Mouse (Mus musculus): ENCODE measurements around the gene Kdm7a. TPM values are rescaled to one million over a fixed set of nuclear protein-coding genes. Genes with fewer than 3 reads are reported as not detected.

Kdm7a gene
- total and polyA plus RNA-seq, 2 experiments = 1.1 to 9.5 TPM

DNA sequence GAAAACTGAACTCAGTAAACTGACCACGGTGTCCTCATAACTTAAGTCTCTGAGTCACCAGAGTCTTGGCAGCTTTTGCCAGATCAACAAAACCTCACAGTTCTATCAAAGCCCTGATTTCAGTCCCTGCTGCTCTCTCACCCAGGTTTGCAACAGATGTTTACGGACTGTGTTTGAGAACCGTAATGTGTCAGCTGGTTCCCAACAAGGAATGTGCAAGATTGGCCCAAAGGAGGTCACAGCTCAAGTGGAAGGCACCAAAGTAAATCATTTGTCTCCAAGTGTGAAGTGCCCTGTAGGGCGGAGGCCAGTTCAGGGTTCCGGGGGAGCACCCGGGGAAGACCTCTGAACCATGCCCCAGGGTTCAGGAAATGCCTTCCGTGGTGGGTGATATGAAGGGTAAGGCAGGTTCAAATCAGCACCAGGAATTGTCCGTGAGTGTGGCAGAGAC lies 36.9 kb upstream of the Kdm7a start:
- Histone ChIP-seq H3K27me3 (ENCODE audit: control insufficient read depth, insufficient read depth, low read length) (no peaks in the 10 kb centered on the region), H3K4me3 (ENCODE audit: insufficient read depth, low read depth, low read length) (no peak overlapping the region), H3K79me2 (ENCODE audit: control insufficient read depth, insufficient read depth, low read length) (no peaks in the 10 kb centered on the region), H3K9ac (ENCODE audit: low read depth, low read length) (no peak overlapping the region), H3K4me1 (ENCODE audit: control insufficient read depth, insufficient read depth, low read length) (peaks cover 16% of the 10 kb centered on the region), H3K36me3 (ENCODE audit: control insufficient read depth, insufficient read depth, low read length) (no peaks in the 10 kb centered on the region), H3K27ac (replicated peaks; ENCODE audit: insufficient read depth, low read depth, low read length) (no peak overlapping the region)
- 24% methylated on average over 8 of the region's 8 CpGs for WGBS
- no peak for DNase-seq (ENCODE audit: extremely low read depth, low read depth, low spot score)
- TF ChIP-seq CTCF (IDR thresholded peaks at IDR 0.05; ENCODE audit: low read depth, low read length) = no peak
- TF ChIP-seq POLR2A (IDR thresholded peaks at IDR 0.05; ENCODE audit: extremely low read depth, insufficient read depth, low read length) = no peak

DNA sequence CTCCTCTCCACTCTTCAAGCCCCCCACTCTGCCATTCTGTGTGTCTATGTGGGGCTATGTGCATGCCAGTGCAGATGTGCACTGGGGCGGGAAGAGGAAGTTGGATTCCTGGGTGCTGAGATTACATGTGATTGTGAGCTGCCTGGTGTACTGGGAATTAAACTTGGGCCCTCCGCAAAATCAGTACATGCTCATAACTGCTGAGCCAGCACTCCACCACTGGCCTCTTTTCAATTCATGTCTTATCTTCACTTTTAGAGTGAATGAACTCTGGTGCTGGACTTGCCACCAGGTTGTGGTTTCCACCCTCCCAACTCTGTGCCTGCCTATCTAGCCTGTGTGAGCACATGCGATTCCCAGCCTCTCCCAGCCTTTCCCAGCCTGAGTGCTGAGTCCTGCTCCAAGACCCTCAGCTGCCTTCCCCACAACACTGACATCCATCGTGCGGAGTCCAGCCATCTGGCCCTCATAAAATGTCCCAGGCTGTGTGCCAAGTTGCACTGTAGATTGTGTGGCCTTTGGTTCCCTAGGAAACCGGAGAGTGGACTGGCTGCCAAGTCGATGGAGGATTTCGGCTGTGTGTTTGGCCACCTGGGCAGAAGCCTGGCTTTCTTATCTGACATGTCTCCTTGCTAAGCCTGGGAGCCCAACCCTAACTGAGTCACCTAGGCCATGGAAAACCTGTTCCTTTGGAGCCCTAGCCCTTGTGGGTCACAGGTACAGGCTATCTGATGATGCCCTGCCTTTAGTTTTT lies 36.3 kb upstream of the Kdm7a start:
- TF ChIP-seq POLR2A (IDR thresholded peaks at IDR 0.05; ENCODE audit: extremely low read depth, insufficient read depth, low read length) = no peak
- no peak for TF ChIP-seq CTCF (IDR thresholded peaks at IDR 0.05; ENCODE audit: low read depth, low read length)
- no peak overlapping the region for H3K4me3 ChIP-seq (ENCODE audit: insufficient read depth, low read depth, low read length)
- no peak overlapping the region for H3K27ac ChIP-seq (replicated peaks; ENCODE audit: insufficient read depth, low read depth, low read length)
- no peak overlapping the region for H3K9ac ChIP-seq (ENCODE audit: low read depth, low read length)
- no peaks in the 10 kb centered on the region for H3K36me3 ChIP-seq (ENCODE audit: control insufficient read depth, insufficient read depth, low read length)
- no peaks in the 10 kb centered on the region for H3K79me2 ChIP-seq (ENCODE audit: control insufficient read depth, insufficient read depth, low read length)
- DNase-seq (ENCODE audit: extremely low read depth, low read depth, low spot score) = peak; percentile 78
- no peaks in the 10 kb centered on the region for H3K27me3 ChIP-seq (ENCODE audit: control insufficient read depth, insufficient read depth, low read length)
- H3K4me1 ChIP-seq (ENCODE audit: control insufficient read depth, insufficient read depth, low read length) = peaks cover 16% of the 10 kb centered on the region
- 16% methylated on average over 8 of the region's 8 CpGs for WGBS

DNA sequence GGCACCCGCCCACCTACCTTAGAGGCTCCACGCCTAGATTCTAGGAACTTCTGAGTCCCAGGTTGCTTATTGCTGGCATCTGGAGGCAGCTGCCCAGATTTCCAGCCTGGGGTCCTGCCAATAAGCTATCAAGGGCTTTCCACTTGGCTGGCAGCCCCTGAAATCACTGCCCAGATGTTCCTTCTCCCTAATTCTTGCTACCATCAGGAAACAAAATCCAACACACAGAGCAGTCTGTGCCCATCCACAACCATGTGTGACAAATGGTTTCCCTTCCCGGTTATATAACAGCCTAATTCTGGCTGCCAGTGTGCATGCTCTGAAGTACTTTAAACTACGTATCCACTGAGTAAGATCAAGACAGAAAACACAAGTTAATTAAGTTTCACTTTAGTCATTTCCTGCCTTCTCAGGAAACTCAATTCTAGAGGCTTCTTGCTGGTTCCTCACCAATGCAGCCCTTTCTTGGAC lies 34.9 kb upstream of the Kdm7a start:
- Histone ChIP-seq H3K79me2 (ENCODE audit: control insufficient read depth, insufficient read depth, low read length) (no peaks in the 10 kb centered on the region), H3K4me1 (ENCODE audit: control insufficient read depth, insufficient read depth, low read length) (peaks cover 16% of the 10 kb centered on the region), H3K27me3 (ENCODE audit: control insufficient read depth, insufficient read depth, low read length) (no peaks in the 10 kb centered on the region), H3K4me3 (ENCODE audit: insufficient read depth, low read depth, low read length) (no peak overlapping the region), H3K9ac (ENCODE audit: low read depth, low read length) (no peak overlapping the region), H3K27ac (replicated peaks; ENCODE audit: insufficient read depth, low read depth, low read length) (no peak overlapping the region; the same call in 1 of the 2 replicates), H3K36me3 (ENCODE audit: control insufficient read depth, insufficient read depth, low read length) (no peaks in the 10 kb centered on the region)
- WGBS = 63% methylated on average over 4 of the region's 4 CpGs
- TF ChIP-seq POLR2A (IDR thresholded peaks at IDR 0.05; ENCODE audit: extremely low read depth, insufficient read depth, low read length) (no peak), CTCF (IDR thresholded peaks at IDR 0.05; ENCODE audit: low read depth, low read length) (no peak)
- no peak for DNase-seq (ENCODE audit: extremely low read depth, low read depth, low spot score)

DNA sequence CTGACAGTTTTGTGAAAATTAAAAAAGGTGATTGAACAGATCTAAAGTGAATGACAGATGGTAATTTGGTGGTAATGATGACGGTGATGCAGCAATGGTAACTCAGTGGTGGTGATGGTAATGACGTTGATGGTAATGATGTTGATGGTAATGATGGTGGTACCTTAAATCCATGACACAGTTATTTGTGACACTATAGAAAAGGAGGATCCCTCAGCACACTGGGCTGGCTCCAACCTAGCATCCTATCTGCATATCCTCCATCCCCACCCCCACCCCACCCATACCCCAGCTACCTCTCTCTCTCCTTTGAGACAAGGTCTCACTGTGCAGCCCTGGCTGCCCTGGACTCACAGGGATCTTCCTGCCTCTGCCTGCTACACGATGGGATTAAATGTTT lies 34.4 kb upstream of the Kdm7a start:
- no peak overlapping the region for H3K9ac ChIP-seq (ENCODE audit: low read depth, low read length)
- DNase-seq (ENCODE audit: extremely low read depth, low read depth, low spot score) = no peak
- TF ChIP-seq CTCF (IDR thresholded peaks at IDR 0.05; ENCODE audit: low read depth, low read length) (no peak), POLR2A (IDR thresholded peaks at IDR 0.05; ENCODE audit: extremely low read depth, insufficient read depth, low read length) (no peak)
- peaks cover 16% of the 10 kb centered on the region for H3K4me1 ChIP-seq (ENCODE audit: control insufficient read depth, insufficient read depth, low read length)
- no peaks in the 10 kb centered on the region for H3K79me2 ChIP-seq (ENCODE audit: control insufficient read depth, insufficient read depth, low read length)
- H3K27ac ChIP-seq (replicated peaks; ENCODE audit: insufficient read depth, low read depth, low read length) = no peak overlapping the region
- H3K4me3 ChIP-seq (ENCODE audit: insufficient read depth, low read depth, low read length) = no peak overlapping the region
- H3K36me3 ChIP-seq (ENCODE audit: control insufficient read depth, insufficient read depth, low read length) = no peaks in the 10 kb centered on the region
- 94% methylated on average over 3 of the region's 3 CpGs for WGBS
- no peaks in the 10 kb centered on the region for H3K27me3 ChIP-seq (ENCODE audit: control insufficient read depth, insufficient read depth, low read length)

DNA sequence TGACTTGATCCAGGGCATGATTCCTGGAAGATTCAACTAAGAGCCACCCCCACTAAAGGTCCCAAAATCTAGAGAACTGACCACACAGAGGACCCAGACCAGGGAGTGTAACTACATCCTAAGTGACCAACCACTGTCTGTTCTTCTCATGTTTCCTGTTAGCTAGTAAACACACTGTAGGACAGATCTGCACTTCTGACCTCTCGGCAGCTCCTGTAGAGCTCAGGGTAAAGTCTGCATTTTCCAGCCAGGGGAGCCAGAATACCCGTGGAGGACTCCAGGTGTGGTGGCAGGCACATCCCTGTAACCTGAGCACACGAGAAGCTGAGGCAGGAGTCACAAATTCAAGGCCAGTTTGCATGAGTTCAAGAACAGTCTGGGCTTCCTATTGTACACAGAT lies 31.3 kb upstream of the Kdm7a start:
- TF ChIP-seq POLR2A (IDR thresholded peaks at IDR 0.05; ENCODE audit: extremely low read depth, insufficient read depth, low read length) (no peak), CTCF (IDR thresholded peaks at IDR 0.05; ENCODE audit: low read depth, low read length) (no peak)
- DNase-seq (ENCODE audit: extremely low read depth, low read depth, low spot score) = peak; percentile 61
- Histone ChIP-seq H3K27ac (replicated peaks; ENCODE audit: insufficient read depth, low read depth, low read length) (no peak overlapping the region), H3K79me2 (ENCODE audit: control insufficient read depth, insufficient read depth, low read length) (no peaks in the 10 kb centered on the region), H3K4me1 (ENCODE audit: control insufficient read depth, insufficient read depth, low read length) (peaks cover 9% of the 10 kb centered on the region), H3K36me3 (ENCODE audit: control insufficient read depth, insufficient read depth, low read length) (no peaks in the 10 kb centered on the region), H3K4me3 (ENCODE audit: insufficient read depth, low read depth, low read length) (no peak overlapping the region), H3K9ac (ENCODE audit: low read depth, low read length) (no peak overlapping the region), H3K27me3 (ENCODE audit: control insufficient read depth, insufficient read depth, low read length) (no peaks in the 10 kb centered on the region)
- WGBS = 11% methylated on average over 3 of the region's 3 CpGs

DNA sequence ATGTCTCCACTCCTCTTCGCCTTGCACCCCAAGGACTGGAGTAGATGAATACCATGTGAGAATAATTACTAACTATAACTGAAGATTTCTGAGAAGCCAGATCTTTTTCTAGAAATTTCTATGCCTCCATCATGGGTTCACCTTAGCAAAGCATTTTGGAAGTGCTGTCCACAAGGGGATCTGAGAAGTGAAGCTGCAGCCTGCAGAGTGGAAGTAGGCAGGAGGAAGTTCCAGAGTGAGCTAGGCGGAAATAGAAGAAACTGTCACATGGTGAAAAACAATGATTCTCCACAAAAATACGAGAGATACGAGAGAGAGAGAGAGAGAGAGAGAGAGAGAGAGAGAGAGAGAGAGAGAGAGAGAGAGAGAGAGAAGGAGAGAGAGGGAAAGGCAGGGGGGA lies 26.0 kb upstream of the Kdm7a start:
- no peak overlapping the region for H3K27ac ChIP-seq (replicated peaks; ENCODE audit: insufficient read depth, low read depth, low read length)
- WGBS = 81% methylated on average over 4 of the region's 4 CpGs
- no peak for DNase-seq (ENCODE audit: extremely low read depth, low read depth, low spot score)
- no peaks in the 10 kb centered on the region for H3K36me3 ChIP-seq (ENCODE audit: control insufficient read depth, insufficient read depth, low read length)
- no peak overlapping the region for H3K4me3 ChIP-seq (ENCODE audit: insufficient read depth, low read depth, low read length)
- no peak for TF ChIP-seq CTCF (IDR thresholded peaks at IDR 0.05; ENCODE audit: low read depth, low read length)
- no peak for TF ChIP-seq POLR2A (IDR thresholded peaks at IDR 0.05; ENCODE audit: extremely low read depth, insufficient read depth, low read length)
- H3K4me1 ChIP-seq (ENCODE audit: control insufficient read depth, insufficient read depth, low read length) = no peaks in the 10 kb centered on the region
- no peak overlapping the region for H3K9ac ChIP-seq (ENCODE audit: low read depth, low read length)
- no peaks in the 10 kb centered on the region for H3K79me2 ChIP-seq (ENCODE audit: control insufficient read depth, insufficient read depth, low read length)
- H3K27me3 ChIP-seq (ENCODE audit: control insufficient read depth, insufficient read depth, low read length) = no peaks in the 10 kb centered on the region
